Mouse (Mus musculus) kidney, adult 18-20 months (tissue): ENCODE measurements around the gene Stk17b.

Source experiments
- DNase-seq: peaks from one replicate; pipeline ENCODE4 v3.0.0; 2021

Gene Stk17b

DNA sequence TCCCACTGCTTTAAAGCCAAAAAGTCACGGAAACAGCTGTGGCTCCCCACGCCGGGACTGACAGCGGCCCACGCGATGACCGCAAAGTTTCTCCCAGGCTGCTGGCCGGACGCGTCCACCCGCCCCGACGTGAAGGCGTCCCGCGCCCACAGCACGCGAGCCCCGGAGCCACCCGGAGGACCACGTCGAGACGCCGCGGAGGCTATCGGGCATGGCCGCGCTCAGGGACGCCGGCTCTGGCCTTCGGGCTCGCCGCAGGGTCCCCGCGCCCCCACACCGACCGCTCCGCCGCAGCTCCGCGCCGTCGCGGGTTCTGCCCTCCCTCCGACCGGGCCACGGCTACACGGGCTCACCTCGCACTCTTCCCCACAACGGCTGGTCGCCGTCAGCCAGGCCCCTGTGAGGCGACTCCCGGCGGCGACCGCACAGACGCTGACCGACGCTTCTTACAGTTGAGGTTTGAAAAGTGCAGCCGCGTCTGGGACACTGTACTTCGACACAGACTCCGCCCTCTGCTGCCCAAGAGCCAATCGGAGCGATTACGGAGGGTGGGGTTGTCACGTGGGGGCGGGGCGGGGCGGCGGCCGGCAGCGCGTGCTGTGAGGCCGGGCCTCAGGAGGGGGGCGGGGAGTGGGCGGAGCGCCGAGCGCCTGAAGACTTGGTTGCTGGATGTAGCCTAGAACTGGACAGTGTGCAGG, at the start of gene Stk17b:
TSS of gene Stk17b (minus strand) at position 504 of the 698 bp plus-strand sequence.
- peak; percentile 90 for DNase-seq

DNA sequence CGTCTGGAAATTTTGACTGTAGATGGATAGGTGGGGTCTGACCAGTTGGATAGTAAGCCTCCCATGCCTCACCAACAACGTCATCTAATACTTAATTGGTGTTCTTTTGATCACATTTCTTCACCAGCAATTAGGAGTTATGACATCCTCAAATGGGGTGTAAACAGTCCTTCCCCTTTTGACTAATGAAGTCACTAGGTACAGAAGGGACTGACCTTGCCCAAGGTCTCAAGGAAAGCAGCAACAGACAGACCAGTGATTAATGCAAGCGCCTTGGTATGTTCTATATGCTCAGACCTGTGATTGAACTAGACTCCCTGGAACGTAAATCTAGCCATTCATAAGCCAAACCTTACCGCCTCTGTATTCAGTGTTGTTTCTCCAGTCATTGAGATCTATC, 45.3 kb upstream of the Stk17b start:
- DNase-seq = no peak

DNA sequence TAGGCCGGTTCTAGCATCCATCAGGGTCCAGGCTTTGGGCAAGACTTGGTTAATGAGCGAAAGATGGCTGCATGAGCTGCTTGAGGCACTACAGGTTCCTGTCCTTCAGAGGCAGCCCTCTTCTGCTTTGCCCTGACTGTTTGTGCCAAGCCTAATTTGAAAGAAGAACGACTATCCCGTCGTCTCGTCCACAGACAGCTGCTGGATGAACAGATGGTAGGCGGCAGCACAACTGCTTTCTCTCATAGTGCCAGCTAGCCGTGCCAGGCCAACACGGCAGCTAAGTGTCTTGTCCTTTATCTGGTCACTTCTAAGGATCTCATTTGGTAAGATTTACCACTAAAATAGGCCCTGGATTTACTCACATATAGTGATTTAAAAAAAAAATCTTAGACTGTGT, 44.1 kb upstream of the Stk17b start:
- DNase-seq = no peak

DNA sequence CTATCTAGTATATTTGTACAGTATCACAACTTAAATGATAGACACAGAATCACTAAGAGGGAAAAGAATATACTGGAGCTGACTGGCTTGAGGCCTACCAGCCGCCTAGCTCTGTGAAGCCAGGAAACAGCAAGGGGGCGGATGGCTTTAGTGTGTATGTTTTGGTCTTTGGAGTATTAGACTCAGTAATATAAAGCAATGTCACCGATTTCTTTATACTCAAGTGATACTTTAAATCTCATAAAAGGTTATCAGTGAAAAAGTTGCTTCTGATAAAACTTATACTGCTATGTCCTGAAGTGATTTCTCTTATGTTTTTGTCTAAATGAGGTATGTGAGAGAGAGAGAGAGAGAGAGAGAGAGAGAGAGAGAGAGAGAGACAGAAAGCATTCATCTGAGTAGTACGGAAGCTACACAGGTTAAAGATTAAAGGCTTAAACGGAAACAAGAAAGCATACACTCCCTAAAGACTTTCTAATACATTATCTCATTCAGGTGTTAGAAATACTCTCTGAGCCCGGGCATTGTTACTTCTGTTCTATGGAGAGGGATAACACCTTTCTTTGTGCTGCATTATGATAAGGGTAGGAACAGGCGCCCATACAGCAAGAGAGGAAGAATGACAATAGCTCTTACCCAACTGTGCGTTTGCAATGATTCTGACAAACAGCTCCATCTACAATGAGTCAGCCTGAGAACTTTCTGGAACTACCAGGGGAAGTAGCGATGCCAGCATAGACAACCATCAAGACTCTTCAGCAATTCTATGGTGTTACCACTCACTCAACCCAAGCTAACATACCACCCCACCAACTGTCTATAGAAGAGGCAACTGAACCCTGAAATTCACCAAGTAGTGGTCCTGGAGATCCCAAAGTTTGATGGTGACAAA, 39.7 kb upstream of the Stk17b start:
- no peak for DNase-seq

DNA sequence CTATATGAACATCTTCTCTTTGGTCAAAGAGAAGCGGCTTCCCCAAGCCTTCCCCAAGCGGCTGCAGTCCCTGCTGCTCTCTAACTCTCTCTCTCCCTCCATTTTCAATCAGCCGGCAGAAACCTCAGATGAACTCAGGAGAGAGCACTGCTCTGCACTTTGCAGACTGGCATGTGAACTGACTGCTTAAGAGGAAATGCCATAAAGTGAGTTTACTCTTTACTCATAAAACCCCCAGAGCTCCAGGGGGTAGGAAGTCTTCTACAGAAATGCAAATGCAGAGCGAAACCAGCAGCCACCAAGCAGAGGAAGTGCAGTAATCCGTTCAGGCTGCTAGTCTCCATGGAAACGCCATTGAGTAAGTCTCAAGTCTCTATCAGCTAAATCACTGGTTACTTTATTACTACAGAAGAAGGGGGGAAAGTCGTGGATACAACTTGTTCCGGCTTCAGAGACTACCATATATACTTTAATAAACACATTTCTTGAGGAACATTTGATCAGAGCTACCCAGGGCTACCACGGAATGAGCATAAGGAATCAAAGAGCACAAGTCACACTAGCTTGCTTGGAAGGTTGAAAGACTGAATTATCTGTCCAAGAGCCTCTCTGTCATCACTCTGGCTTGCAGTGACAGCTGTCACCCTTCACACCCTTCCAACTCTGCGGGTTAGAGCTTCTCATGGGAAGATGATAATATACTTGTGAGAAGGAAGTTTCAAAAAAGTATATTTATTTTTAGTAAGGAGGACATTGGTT, 38.8 kb upstream of the Stk17b start:
- DNase-seq = peak; percentile 28

DNA sequence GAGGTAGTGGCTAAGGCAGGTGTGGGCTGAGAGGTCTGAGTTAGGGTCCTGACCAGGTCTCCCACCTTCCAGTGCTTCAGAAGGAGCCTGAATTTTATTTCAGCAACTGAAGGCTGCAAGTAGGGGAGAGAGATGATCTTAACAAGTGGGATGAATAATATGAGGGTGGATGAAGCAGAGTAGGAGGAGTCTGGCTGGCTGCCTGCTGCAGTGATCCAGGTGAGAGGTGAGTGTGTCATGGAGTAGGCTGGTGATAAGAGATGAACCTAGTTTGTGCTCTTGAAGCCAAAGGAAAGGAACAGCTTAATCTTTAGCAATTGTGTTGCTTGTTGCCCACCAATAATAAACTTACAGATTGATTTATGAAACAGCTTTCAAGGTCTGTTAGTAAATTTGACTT, 37.0 kb upstream of the Stk17b start:
- no peak for DNase-seq

DNA sequence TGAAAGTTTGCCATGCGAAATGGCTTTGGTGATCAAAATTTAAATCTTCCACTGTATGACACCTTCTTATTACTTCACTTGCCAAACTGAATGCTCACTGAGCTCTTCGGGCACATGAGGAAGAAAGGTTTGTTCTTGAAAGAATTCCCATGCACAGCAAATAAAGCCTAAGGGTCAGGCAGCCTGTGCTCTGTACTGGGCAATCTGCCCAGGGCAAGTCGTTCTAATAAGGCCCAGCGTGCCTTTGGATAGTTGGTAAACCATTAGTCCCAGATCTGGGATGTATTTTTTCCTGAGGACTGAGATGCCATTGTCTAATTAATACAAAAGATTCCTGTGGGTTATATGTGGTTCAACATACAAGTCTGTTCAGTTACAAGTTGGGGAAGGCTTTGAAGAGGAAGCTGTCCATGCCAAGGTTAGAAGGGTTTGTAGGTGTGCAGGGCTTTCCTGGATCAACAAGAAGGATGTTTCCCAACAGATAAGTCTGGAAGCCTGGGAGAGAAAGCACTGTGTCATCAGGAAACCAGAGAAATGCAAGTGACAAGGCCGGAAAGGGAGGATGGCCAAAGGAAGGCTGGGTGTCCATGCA, 35.1 kb upstream of the Stk17b start:
- no peak for DNase-seq

DNA sequence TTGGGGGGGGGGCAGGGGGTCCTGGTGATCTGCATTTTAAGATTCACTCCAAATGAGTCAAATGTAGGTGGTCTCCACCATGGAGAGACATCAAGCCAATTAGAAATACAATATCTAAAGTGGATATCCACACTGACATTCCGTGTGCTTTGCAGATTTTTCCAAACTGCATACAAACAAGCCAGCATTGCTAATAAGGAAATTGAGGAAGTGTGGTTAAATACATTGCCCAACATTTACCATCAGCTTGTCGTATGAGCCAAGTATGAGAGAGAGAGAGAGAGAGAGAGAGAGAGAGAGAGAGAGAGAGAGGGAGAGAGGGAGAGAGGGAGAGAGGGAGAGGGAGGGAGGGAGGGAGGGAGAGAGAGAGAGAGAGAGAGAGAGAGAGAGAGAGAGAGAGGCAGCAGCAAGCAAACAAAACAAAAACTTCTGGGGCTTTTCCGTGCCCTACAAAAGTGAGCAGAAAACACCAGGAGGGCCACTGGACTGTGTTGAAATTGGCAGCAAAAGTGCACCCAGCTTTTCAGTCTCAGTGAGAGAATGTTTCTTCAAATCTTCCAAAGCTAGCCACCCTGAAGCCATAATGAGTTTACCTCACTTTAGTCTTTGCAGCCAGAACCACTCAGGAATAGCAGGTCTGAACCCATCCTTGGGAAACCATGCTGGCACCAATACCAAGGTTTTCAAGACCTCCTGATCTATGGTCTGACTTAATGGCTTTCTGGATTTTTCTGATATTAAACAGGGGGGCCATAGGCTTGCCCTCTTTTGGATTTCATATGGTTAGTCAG, 33.2 kb upstream of the Stk17b start:
- no peak for DNase-seq

DNA sequence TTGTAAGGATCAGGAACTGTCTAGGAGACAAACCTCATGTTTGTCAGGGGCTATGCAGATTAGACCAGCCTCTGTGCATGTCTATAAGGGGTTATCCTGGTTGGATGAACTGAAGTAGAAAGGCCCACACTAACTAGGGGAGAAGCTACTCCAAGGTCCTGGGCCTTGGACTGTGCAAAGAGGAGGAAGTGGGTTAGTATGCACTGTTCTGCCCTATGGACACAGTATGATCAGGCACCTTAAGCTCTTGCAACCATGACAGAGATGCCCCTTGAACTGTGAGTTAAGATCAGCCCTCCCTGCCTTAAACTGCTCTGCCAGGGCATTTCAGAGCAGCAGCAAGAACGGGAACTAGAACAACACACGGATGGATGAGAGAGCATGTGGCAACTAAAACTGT, 31.3 kb upstream of the Stk17b start:
- DNase-seq = no peak

DNA sequence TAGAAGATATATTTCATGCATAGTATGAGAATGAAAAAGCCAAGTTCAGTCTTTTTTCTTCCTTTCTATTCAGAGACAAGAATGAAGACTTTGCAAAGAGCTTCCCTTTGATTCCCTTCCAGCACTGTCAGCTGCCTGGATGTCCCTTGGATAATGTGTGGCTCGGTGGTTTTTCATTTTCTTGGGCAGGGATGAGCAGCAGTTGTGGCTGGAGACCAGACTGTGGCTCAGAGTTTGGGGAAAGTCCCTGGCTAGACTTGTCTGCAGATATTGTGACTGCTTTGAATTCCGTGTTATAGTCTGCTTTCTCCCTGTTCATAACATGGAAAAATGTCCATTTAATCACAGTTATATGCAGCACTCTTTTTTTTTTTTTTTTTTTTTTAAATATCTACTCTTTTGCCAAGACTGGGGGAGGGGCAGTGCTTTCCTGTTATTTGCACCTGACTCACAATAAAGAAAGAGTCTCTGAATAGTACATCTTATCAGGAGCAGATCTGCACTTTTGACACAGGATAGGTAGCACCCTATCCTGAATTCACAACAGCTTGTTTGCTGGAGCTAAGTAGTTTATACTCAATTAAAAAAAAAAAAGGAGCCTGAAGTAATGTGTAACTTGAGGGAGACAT, 29.2 kb upstream of the Stk17b start:
- DNase-seq = no peak

DNA sequence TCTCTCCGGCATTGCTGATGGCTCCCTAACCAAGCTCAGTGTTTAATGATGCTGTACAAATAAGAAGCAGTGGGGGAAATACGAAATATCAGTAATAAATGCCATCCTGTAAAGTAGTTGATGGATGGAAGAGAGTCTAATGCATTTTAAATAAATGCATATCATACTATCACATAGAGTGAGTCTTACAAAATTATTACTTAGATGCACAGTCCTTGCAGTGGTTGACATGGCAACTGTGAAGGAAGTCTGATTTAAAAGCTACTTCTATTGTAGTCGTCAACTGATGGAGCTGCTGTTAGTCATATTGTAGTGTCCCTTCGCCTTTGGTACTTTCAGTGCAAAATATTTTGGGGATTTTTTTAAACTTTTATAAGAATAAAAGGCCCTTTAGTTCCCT, 26.9 kb upstream of the Stk17b start:
- no peak for DNase-seq

DNA sequence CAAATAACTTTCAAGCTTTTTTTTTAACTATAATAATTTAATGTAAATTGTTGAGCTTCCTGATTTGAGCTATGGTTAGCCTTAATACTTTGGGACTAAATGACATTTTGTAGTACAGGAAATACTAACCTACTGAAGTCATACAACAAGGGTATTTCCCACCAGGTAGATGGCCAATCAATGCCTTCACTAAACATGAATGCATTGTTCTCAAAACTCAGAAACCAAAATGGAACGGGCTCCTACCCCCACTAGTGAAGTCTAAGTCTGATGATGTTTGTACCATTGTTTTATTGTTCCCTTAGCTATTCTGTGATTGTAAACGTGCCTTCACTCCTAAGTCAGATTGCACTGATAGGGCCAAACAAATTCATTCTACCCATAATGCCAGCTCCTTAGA, 23.2 kb upstream of the Stk17b start:
- no peak for DNase-seq

DNA sequence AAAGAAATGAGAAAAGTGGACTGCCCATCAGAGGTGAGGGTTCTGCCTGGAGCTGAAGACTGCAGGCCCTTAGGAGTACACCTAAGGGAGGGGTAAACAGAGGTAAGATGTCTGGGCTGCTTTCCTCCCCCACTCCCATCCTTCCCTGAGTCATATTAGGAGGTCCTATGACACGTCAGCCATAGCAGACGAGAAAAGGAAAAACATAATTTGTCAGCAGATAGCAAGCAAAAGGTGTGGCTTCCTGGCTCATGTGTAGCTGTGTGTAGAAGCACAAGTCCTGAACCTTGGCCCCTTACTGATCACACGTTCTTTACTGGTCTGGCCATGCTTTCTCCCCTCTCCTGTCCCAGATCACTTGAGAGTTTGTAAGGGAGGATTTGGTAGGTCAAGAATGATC, 12.8 kb upstream of the Stk17b start:
- DNase-seq = no peak

DNA sequence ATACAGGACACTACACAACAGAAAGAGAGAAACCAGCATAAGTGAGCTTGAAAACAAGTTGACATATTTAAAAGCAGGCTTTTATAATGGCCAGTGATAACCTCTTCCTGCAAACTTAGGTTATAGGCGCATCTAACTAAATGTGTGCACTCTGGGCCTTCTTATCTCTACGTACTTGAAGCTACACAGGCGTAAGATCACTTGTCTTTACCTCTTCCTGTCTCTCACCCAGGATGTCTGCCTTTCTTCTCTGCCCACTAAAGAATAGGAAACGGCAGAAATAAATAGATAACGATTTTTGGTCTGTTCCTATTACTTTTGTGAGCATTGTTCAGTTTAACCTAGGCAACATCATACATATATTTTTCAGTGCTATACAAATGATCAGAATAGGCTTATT, 12.1 kb upstream of the Stk17b start:
- DNase-seq = no peak

DNA sequence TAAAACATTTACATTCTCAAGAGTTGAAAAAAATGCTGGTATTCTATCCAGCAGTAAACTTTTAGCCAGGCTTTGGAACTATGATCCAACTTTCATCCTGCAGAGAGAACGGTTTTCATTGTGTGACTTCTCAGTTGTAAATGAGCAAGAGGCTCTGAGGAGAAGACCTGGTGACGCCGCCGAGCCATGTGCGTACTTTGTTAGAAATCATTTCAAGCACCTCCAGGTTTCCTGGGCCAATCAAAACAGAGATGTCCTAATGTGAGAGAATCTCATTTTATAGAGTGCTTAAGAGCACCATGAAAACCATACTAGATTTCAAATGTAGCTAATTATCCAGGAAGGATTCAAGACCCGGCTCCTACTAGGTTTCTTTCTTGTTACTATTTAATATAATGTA, 11.2 kb upstream of the Stk17b start:
- DNase-seq = no peak

DNA sequence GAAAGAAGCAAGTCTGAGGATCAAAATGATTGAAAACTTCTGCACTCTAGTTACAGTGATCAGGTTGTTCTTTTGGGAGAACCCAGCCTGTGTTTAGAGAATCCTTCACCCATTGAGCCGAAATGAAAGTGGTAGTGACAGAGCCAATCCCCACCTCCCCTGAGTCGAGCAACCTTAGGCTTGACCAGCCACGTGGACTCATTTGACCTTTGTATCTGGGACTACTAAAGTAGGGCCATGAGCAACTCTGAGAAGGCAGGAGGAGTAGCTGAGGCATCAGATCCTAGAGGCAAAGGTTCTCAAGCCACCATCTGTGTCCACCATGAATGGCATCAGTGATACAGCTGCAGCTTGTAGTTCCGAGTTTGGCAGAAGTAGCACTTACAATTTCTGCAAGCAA, 10.6 kb upstream of the Stk17b start:
- no peak for DNase-seq

DNA sequence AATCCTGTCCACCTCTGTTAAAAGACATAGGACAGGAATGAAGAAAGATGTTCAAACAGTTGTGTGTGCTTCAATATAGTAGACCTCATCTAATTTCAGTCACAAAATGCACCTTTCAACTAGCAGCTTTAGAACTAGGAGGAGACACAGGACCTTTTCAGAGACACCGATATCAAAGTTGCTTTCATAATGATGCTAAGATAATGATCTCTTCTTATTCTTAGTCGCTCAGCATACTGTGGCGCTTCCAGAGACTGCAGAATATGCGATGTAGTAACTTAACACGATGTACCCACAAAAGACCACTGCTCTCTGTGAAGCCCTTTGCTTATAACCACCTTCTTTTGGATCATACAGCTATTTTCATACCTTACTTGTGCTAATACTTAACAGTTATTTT, 10.1 kb upstream of the Stk17b start:
- no peak for DNase-seq

DNA sequence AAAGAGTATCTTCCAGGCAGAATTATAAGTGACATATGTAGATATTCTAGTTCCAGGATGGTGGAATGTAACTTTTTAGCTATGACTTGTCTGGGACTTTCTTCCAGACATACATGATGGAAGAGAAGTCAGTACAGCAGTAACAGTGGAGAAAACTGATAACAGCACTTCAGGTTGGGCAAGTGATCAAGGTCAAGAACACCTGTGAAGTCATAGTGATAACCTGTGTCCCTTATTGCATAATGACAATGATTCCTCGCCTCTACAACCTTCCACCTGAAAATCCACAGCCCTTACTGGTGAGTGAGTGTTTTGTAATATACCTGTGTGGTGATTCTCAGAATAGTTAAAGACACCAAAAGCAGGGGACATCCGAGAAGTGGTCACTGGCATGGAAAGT, 9.3 kb upstream of the Stk17b start:
- no peak for DNase-seq

DNA sequence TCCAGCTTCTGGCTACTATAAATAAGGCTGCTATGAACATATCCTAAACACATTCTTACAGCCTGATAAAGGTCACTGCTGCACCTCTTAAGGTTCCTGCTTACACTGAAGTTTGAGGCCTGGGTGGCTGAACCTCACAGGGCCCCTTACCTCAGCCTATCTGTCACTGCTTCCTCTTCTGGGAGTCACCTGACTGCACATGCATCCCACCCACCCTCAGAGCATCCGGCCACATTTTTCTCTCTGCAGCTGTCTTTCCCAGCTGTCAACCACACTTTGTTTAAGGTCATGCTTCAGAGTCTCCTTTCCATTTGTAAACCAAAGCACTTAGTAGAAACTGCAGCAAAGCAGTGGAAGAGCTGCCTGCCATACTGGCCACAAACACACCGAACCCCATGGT, 6.3 kb upstream of the Stk17b start:
- no peak for DNase-seq

DNA sequence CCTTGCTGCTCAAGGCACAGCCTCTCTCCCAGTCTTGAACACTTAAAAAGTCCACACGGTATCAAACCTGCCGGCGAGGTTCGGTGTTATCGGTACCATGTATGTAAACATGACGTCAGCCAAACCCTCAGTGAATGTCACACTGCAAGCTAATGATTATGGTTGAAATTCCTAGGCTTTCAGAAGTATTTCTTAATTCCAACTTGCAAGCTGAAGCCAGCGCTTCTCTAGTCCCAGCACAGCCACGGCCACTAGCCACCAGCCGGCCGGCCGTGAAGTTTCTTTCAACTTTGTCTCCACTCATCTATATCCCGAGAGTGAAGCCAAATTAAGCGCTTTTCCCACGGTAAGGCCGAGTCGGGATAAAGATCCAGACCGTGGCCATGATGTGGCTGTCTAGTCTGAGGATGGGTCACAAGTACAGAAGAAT, 718 bp downstream of the Stk17b start:
- DNase-seq = peak; percentile 56

DNA sequence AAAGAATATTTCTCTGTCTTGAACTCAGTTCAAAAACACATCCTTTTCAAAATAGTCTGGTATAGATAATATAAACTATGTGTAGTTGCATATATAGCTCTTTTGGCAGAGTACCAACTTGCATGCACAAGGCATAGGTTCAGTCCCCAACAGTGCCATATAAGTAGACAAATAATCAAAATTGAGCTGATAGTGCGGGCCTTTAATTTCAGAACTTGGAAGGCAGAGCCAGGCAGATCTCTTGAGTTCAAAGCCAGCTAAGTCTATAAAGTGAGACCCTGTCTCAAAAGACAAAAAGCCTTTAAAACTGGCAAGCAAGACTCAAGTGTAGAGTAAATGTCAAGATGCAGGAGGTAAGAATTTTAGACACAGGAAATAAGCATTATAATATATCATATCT, 2.1 kb downstream of the Stk17b start:
- no peak for DNase-seq

DNA sequence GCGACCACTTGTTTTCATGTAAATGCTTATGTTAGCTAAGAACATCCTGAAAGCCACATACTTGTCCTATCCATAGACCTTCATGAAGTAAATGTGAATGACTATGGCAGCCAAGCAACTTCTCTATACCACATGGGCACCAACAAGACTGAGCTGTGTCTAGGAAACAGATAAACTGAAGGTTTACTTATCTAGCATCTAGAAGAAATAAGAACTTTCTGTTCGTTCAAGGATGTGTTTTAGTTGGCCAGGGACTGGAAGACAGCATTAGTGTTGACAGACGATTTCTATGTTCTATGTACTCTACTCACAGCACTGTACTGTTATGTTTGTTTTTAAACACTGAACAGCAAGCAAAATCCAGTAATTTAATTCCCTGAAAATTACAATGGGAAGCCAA, 2.9 kb downstream of the Stk17b start:
- DNase-seq = no peak
